Mouse (Mus musculus): ENCODE data around the gene Col20a1. TPM values are rescaled to one million over a fixed set of nuclear protein-coding genes. Genes with fewer than 3 reads are reported as not detected.

Col20a1 gene
- 0.11 and 0.19 TPM in 2 replicates for polyA plus RNA-seq (2015; fragmentation: Nextera tagmentation; extraction: Ambion mirVana)

DNA sequence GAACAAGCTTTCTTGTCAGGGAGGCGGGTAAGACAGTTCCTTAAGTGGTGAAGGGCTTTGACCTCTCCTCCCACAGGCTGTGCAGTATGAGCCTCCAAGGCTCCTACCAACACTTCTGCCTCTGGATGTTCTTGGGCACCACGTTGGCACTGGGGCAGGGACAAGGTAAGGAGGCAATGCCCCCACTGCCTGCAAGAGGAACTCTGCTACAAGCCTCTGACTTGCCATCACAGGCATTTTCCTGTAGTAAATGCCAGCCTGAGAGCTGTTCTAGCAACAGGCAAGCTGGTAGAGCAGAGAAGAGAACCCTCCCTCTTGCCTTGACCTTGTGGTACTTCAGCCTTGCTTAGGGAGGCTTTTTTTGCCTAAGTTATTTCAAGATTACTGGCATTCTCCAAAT is at the start of gene Col20a1:
Col20a1 (plus strand) TSS at position 87 of the 400 bp plus-strand sequence.
- Histone ChIP-seq H3K36me3 (ENCODE audit: control insufficient read depth, insufficient read depth, low read length) (peaks cover 14% of the 10 kb centered on the region), H3K4me2 (ENCODE audit: low read length) (no peak within 1 kb of the TSS), H3K9ac (ENCODE audit: low read depth, low read length) (no peak within 1 kb of the TSS), H3K4me3 (ENCODE audit: low read depth, low read length) (no peak within 1 kb of the TSS), H3K27ac (ENCODE audit: low read length) (no peak within 1 kb of the TSS), H3K27me3 (ENCODE audit: control insufficient read depth, insufficient read depth, low read depth, low read length) (no peaks in the 10 kb centered on the region), H3K4me1 (ENCODE audit: control insufficient read depth, insufficient read depth, low read length) (0 out of 2 replicates have a peak, but pooled peaks cover 2% of the 10 kb centered on the region), H3K9me3 (replicated peaks; ENCODE audit: control insufficient read depth, low read length, poor library complexity, severe bottlenecking) (no peaks in the 10 kb centered on the region)
- ATAC-seq = no peak
- 65% methylated on average over 2 of the region's 2 CpGs for WGBS

DNA sequence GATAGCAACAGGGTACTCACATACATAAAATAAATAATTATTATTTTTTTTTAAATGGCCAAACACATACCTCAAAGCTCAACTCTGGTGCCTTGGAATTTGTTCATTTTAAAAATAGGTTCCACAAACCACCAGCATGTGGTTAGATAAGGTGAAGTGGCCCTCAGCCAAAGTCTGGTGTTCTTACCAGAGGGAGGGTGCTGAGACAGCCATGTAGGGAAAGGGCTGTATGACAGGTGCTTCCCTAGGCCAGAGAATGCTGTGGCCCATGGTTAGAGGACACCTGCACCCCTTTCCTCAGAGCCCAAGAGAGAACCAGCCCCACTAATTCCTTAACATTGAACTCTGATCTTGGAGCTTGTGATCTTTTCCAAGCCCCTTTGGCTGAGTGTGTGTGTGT is 46.1 kb upstream of the Col20a1 start:
- no peak for ATAC-seq
- Histone ChIP-seq H3K4me3 (ENCODE audit: low read depth, low read length) (no peak overlapping the region), H3K27ac (ENCODE audit: low read length) (no peak overlapping the region), H3K4me2 (ENCODE audit: low read length) (no peak overlapping the region), H3K9ac (ENCODE audit: low read depth, low read length) (no peak overlapping the region), H3K4me1 (ENCODE audit: control insufficient read depth, insufficient read depth, low read length) (no peaks in the 10 kb centered on the region), H3K27me3 (ENCODE audit: control insufficient read depth, insufficient read depth, low read depth, low read length) (no peaks in the 10 kb centered on the region), H3K9me3 (replicated peaks; ENCODE audit: control insufficient read depth, low read length, poor library complexity, severe bottlenecking) (no peaks in the 10 kb centered on the region), H3K36me3 (ENCODE audit: control insufficient read depth, insufficient read depth, low read length) (0 out of 2 replicates have a peak, but pooled peaks cover 2% of the 10 kb centered on the region)

DNA sequence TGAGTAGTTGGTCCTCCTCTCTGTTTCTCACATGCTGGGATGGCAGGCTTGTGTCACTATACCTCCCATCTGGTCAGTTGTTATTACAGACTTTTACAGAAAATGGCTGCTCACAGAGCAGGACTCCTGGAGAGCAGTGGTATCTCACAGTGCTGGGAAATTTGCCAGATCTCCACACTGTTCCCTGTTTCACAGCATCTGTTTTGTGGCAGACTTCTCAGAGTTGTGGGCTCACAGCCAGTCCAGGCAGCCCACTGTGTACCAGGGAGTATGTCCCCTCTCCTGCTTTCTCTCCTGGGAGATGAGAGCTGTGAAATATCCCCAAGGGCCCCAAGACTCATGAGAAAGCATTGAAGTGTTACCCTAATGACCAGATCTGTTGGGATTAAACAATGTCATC is 44.5 kb upstream of the Col20a1 start:
- no peak for ATAC-seq
- H3K4me2 ChIP-seq (ENCODE audit: low read length) = no peak overlapping the region
- no peak overlapping the region for H3K27ac ChIP-seq (ENCODE audit: low read length)
- no peaks in the 10 kb centered on the region for H3K27me3 ChIP-seq (ENCODE audit: control insufficient read depth, insufficient read depth, low read depth, low read length)
- no peaks in the 10 kb centered on the region for H3K36me3 ChIP-seq (ENCODE audit: control insufficient read depth, insufficient read depth, low read length)
- H3K4me1 ChIP-seq (ENCODE audit: control insufficient read depth, insufficient read depth, low read length) = no peaks in the 10 kb centered on the region
- no peak overlapping the region for H3K4me3 ChIP-seq (ENCODE audit: low read depth, low read length)
- no peaks in the 10 kb centered on the region for H3K9me3 ChIP-seq (replicated peaks; ENCODE audit: control insufficient read depth, low read length, poor library complexity, severe bottlenecking)
- no peak overlapping the region for H3K9ac ChIP-seq (ENCODE audit: low read depth, low read length)

DNA sequence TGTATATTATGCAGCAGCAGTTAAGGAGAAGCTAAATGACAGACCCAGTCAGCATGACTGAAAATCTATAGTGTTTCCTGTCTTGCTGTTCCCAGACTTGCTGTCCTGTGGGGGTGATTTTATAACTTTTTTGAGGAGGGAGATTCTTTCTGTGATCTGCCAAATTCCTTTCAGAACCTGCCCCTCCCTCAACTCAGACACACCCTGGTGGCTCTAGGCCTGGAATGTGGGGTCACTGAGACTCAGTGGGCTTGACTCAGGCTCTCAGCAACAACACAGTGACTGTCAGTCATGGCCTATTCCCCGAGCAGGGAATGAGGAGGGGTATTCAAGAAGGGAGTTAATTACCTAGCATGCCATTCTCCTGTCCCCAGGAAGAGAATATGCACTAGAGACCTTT is 36.4 kb upstream of the Col20a1 start:
- H3K27ac ChIP-seq (ENCODE audit: low read length) = no peak overlapping the region
- 29% methylated on average over 1 of the region's 1 CpGs for WGBS
- no peak overlapping the region for H3K9ac ChIP-seq (ENCODE audit: low read depth, low read length)
- no peak overlapping the region for H3K4me3 ChIP-seq (ENCODE audit: low read depth, low read length)
- ATAC-seq = no peak
- peaks cover 22% of the 10 kb centered on the region for H3K4me1 ChIP-seq (ENCODE audit: control insufficient read depth, insufficient read depth, low read length)
- H3K9me3 ChIP-seq (replicated peaks; ENCODE audit: control insufficient read depth, low read length, poor library complexity, severe bottlenecking) = no peaks in the 10 kb centered on the region
- H3K4me2 ChIP-seq (ENCODE audit: low read length) = no peak overlapping the region
- no peaks in the 10 kb centered on the region for H3K27me3 ChIP-seq (ENCODE audit: control insufficient read depth, insufficient read depth, low read depth, low read length)
- no peaks in the 10 kb centered on the region for H3K36me3 ChIP-seq (ENCODE audit: control insufficient read depth, insufficient read depth, low read length)

GRCm38 (mm10) chr2:180952731-180953171 is 33.6 kb upstream of the Col20a1 start:
- ATAC-seq = peak; percentile 44; the same call in 1 of the 2 replicates
- no peaks in the 10 kb centered on the region for H3K27me3 ChIP-seq (ENCODE audit: control insufficient read depth, insufficient read depth, low read depth, low read length)
- H3K9ac ChIP-seq (ENCODE audit: low read depth, low read length) = peak overlapping the region; percentile 79
- no peaks in the 10 kb centered on the region for H3K36me3 ChIP-seq (ENCODE audit: control insufficient read depth, insufficient read depth, low read length)
- H3K27ac ChIP-seq (ENCODE audit: low read length) = peak overlapping the region; percentile 88
- H3K4me2 ChIP-seq (ENCODE audit: low read length) = peak overlapping the region; percentile 76
- 3% methylated on average over 9 of the region's 9 CpGs for WGBS
- peaks cover 25% of the 10 kb centered on the region for H3K4me1 ChIP-seq (ENCODE audit: control insufficient read depth, insufficient read depth, low read length)
- no peaks in the 10 kb centered on the region for H3K9me3 ChIP-seq (replicated peaks; ENCODE audit: control insufficient read depth, low read length, poor library complexity, severe bottlenecking)
- peak overlapping the region; percentile 73 for H3K4me3 ChIP-seq (ENCODE audit: low read depth, low read length)

DNA sequence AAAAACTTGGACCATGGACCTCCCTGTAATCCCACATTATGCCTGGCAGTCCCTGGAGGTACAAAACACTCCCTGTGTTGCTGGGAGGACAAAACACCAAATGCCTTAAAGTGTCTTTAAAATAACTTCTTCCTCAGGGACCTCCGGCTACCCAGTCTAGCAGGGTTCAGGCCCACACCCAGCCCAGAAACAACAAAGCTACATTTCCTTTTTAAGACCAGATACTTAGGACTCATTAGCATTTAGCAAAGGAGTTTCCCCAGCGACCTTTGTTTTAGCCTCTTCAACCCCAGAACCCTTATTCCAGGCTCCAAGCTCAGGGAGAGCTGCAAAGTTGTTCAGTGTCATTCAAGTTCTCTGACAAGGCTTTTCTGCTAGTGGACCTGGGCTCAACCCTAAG is 32.7 kb upstream of the Col20a1 start:
- Histone ChIP-seq H3K4me1 (ENCODE audit: control insufficient read depth, insufficient read depth, low read length) (peaks cover 25% of the 10 kb centered on the region), H3K9me3 (replicated peaks; ENCODE audit: control insufficient read depth, low read length, poor library complexity, severe bottlenecking) (no peaks in the 10 kb centered on the region), H3K4me3 (ENCODE audit: low read depth, low read length) (peak overlapping the region; percentile 73), H3K36me3 (ENCODE audit: control insufficient read depth, insufficient read depth, low read length) (no peaks in the 10 kb centered on the region), H3K27ac (ENCODE audit: low read length) (peak overlapping the region; percentile 88), H3K27me3 (ENCODE audit: control insufficient read depth, insufficient read depth, low read depth, low read length) (no peaks in the 10 kb centered on the region), H3K4me2 (ENCODE audit: low read length) (peak overlapping the region; percentile 76), H3K9ac (ENCODE audit: low read depth, low read length) (peak overlapping the region; percentile 79)
- no peak for ATAC-seq
- 1% methylated on average over 2 of the region's 2 CpGs for WGBS

GRCm38 (mm10) chr2:180954061-180955047 is 32.0 kb upstream of the Col20a1 start, which contains the start of gene Nkain4:
TSS of gene Nkain4 (minus strand) at chr2:180954699.
- peak within 1 kb of the TSS; percentile 88 for H3K27ac ChIP-seq (ENCODE audit: low read length)
- no peaks in the 10 kb centered on the region for H3K27me3 ChIP-seq (ENCODE audit: control insufficient read depth, insufficient read depth, low read depth, low read length)
- 0% methylated on average over 50 of the region's 52 CpGs for WGBS
- H3K4me1 ChIP-seq (ENCODE audit: control insufficient read depth, insufficient read depth, low read length) = peaks cover 25% of the 10 kb centered on the region
- no peaks in the 10 kb centered on the region for H3K9me3 ChIP-seq (replicated peaks; ENCODE audit: control insufficient read depth, low read length, poor library complexity, severe bottlenecking)
- H3K9ac ChIP-seq (ENCODE audit: low read depth, low read length) = peak within 1 kb of the TSS; percentile 79
- peak within 1 kb of the TSS; percentile 73 for H3K4me3 ChIP-seq (ENCODE audit: low read depth, low read length)
- H3K4me2 ChIP-seq (ENCODE audit: low read length) = peak within 1 kb of the TSS; percentile 76
- H3K36me3 ChIP-seq (ENCODE audit: control insufficient read depth, insufficient read depth, low read length) = no peaks in the 10 kb centered on the region
- peak; percentile 90 for ATAC-seq

- Histone ChIP-seq H3K27me3 (ENCODE audit: control insufficient read depth, insufficient read depth, low read depth, low read length) (no peaks in the 10 kb centered on the region), H3K4me3 (ENCODE audit: low read depth, low read length) (no peak overlapping the region)
These were observed 26.7 kb upstream of the Col20a1 start for GRCm38 (mm10) chr2:180959605-180960004.

DNA sequence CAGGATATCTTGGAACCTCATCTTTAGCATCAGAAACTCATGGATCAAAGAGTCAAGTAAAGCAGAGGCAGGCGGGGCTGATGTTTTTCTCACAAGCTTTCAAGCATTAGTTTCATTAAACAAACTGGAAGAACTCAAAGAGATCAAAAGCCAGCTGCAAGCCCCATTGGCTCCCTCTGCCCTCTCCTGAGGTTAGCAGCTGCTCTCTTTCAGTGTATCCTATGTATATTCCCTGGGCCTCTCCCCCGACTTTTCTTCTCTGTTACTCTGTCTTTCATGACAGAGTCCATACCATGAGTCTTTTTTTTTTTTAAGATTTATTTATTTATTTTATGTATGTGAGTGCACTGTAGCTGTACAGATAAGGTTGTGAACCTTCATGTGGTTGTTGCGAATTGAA is 26.1 kb upstream of the Col20a1 start:
- ATAC-seq = no peak
- peaks cover under 1% of the 10 kb centered on the region; the same call in 1 of the 2 replicates for H3K4me1 ChIP-seq (ENCODE audit: control insufficient read depth, insufficient read depth, low read length)
- WGBS = 81% methylated on average over 3 of the region's 3 CpGs
- no peak overlapping the region for H3K4me2 ChIP-seq (ENCODE audit: low read length)
- no peaks in the 10 kb centered on the region for H3K9me3 ChIP-seq (replicated peaks; ENCODE audit: control insufficient read depth, low read length, poor library complexity, severe bottlenecking)
- H3K9ac ChIP-seq (ENCODE audit: low read depth, low read length) = no peak overlapping the region
- H3K27ac ChIP-seq (ENCODE audit: low read length) = no peak overlapping the region
- no peaks in the 10 kb centered on the region for H3K27me3 ChIP-seq (ENCODE audit: control insufficient read depth, insufficient read depth, low read depth, low read length)
- H3K36me3 ChIP-seq (ENCODE audit: control insufficient read depth, insufficient read depth, low read length) = no peaks in the 10 kb centered on the region
- no peak overlapping the region for H3K4me3 ChIP-seq (ENCODE audit: low read depth, low read length)

More at GRCm38 (mm10) chr2:180959605-180960004, 26.7 kb upstream of the Col20a1 start:
- Histone ChIP-seq H3K4me1 (ENCODE audit: control insufficient read depth, insufficient read depth, low read length) (peaks cover 5% of the 10 kb centered on the region; the same call in 1 of the 2 replicates), H3K9me3 (replicated peaks; ENCODE audit: control insufficient read depth, low read length, poor library complexity, severe bottlenecking) (no peaks in the 10 kb centered on the region), H3K36me3 (ENCODE audit: control insufficient read depth, insufficient read depth, low read length) (no peaks in the 10 kb centered on the region), H3K9ac (ENCODE audit: low read depth, low read length) (no peak overlapping the region), H3K27ac (ENCODE audit: low read length) (no peak overlapping the region), H3K4me2 (ENCODE audit: low read length) (no peak overlapping the region)
- WGBS = 80% methylated on average over 7 of the region's 7 CpGs
- no peak for ATAC-seq

Data from midbrain, embryonic 16.5 days (tissue).